Mouse (Mus musculus) G1E (cell line): ENCODE data around the gene Col4a1.

ENCODE experiments used
- CTCF ChIP-seq: IDR thresholded peaks from 2 replicates; pipeline ENCODE4 v1.5.1; 2012; ENCODE audit warnings: low read depth, low read length, inconsistent platforms, mixed read lengths
- GATA1 ChIP-seq: IDR thresholded peaks from 2 replicates; pipeline ENCODE4 v1.6.1; 2012; ENCODE audit warnings: borderline replicate concordance, low read length, inconsistent platforms, mixed read lengths
- GATA2 ChIP-seq: IDR thresholded peaks from 2 replicates; pipeline ENCODE4 v1.6.1; 2012; ENCODE audit warnings: low read depth, low read length, inconsistent platforms, borderline replicate concordance
- POLR2AphosphoS5 ChIP-seq: IDR thresholded peaks from 2 replicates; pipeline ENCODE4 v1.6.1; 2012; ENCODE audit warnings: low read depth, low read length, inconsistent platforms; ENCODE audit not compliant: insufficient replicate concordance
- TAL1 ChIP-seq: conservative IDR thresholded peaks from 2 replicates; pipeline ENCODE4 v1.6.1; 2012; ENCODE audit warnings: low read depth, low read length, inconsistent platforms, mixed read lengths

GRCm38 (mm10) chr8:11313176-11314111, 818 bp upstream of the Col4a1 start:
- TF ChIP-seq CTCF (no peak), TAL1 (no peak), POLR2AphosphoS5 (no peak), GATA1 (no peak), GATA2 (no peak)
